Mouse (Mus musculus) thymus, adult 2 months (tissue): Measurements from ENCODE around the gene Lzts2. TPM values are rescaled to one million over a fixed set of nuclear protein-coding genes. Genes with fewer than 3 reads are reported as not detected.
A peak's percentile ranks its signal among the peaks of the same experiment; 100 is the strongest.
"Not testable (repeated sequence)": the region's sequence is repeated elsewhere in the genome, so short reads cannot be mapped to it uniquely, and the experiment has no call there.

ENCODE experiments used
- DNase-seq: peaks from one replicate; pipeline ENCODE4 v3.0.0; 2021
- H3K27ac ChIP-seq: fragments of 200-500 bp; 2 replicates; pipeline ENCODE4 v1.5.1; 2012; ENCODE audit warnings: low read length, control low read depth; ENCODE audit not compliant: control insufficient read depth, insufficient read depth
- H3K27me3 ChIP-seq: fragments of 200-500 bp; 2 replicates; pipeline ENCODE4 v1.6.1; 2012; ENCODE audit warnings: mild to moderate bottlenecking, low read length, moderate library complexity, mixed read lengths; ENCODE audit not compliant: control insufficient read depth, insufficient read depth
- H3K36me3 ChIP-seq: fragments of 200-500 bp; 2 replicates; pipeline ENCODE4 v1.6.1; 2012; ENCODE audit warnings: mild to moderate bottlenecking, low read length, moderate library complexity; ENCODE audit not compliant: control insufficient read depth, insufficient read depth
- H3K4me1 ChIP-seq: fragments of 200-500 bp; replicated peaks from 2 replicates; pipeline ENCODE4 v1.6.1; 2012; ENCODE audit warnings: low read length; ENCODE audit not compliant: control insufficient read depth, insufficient read depth
- H3K4me3 ChIP-seq: fragments of 200-500 bp; 2 replicates; pipeline ENCODE4 v1.5.1; 2012; ENCODE audit warnings: mild to moderate bottlenecking, low read length, control low read depth, moderate library complexity; ENCODE audit not compliant: control insufficient read depth, insufficient read depth
- CTCF ChIP-seq: fragments of 200-500 bp; IDR thresholded peaks from 2 replicates; pipeline ENCODE4 v1.5.1; 2012; ENCODE audit warnings: mild to moderate bottlenecking, control low read depth, low read length, moderate library complexity, borderline replicate concordance; ENCODE audit not compliant: control insufficient read depth, poor library complexity, insufficient read depth; ENCODE audit errors: extremely low read depth
- POLR2A ChIP-seq: fragments of 200-500 bp; IDR thresholded peaks from 2 replicates; pipeline ENCODE4 v1.6.1; 2012; ENCODE audit warnings: mild to moderate bottlenecking, low read length, control low read depth, moderate library complexity; ENCODE audit not compliant: control insufficient read depth, poor library complexity, insufficient read depth; ENCODE audit errors: extremely low read depth
- WGBS: fragments of 180-500 bp; shearing (Covaris S2); methylation state at CpG from one replicate; pipeline ENCODE4 v1.1.7; 2018; 5-methylcytosine and 5-hydroxymethylcytosine counted together
- polyA plus RNA-seq: library from polyadenylated mRNA; depleted of rRNA; stranded (reverse); fragments of >200 nt; gene quantifications from 2 replicates; pipeline ENCODE4 v1.2.3, GENCODE M21; 2012

The Lzts2 gene
- polyA plus RNA-seq, 1 experiment, result 41.2 TPM

GRCm38 (mm10) chr19:45029571-45029970 is 15.4 kb downstream of the Lzts2 start:
- WGBS, result 72% methylated on average over 9 of the region's 9 CpGs
- no peak for DNase-seq
- no peak overlapping the region for H3K4me3 ChIP-seq
- H3K27ac ChIP-seq, result no peak overlapping the region
- TF ChIP-seq CTCF (no peak), POLR2A (no peak)
- H3K36me3 ChIP-seq, result no peaks in the 10 kb centered on the region
- peaks cover 6% of the 10 kb centered on the region; the same call in 1 of the 2 replicates for H3K4me1 ChIP-seq
- H3K27me3 ChIP-seq, result no peaks in the 10 kb centered on the region

- DNase-seq, result peak; percentile 60
- Histone ChIP-seq H3K36me3 (no peaks in the 10 kb centered on the region), H3K4me1 (peaks cover 6% of the 10 kb centered on the region; the same call in 1 of the 2 replicates), H3K27me3 (no peaks in the 10 kb centered on the region), H3K4me3 (no peak overlapping the region), H3K27ac (no peak overlapping the region)
- 30% methylated on average over 8 of the region's 8 CpGs for WGBS
- peak; percentile 95 for TF ChIP-seq CTCF
- TF ChIP-seq POLR2A, result no peak
Measured at GRCm38 (mm10) chr19:45030111-45030510, 15.9 kb downstream of the Lzts2 start.

- 45% methylated on average over 20 of the region's 20 CpGs for WGBS
Measured at GRCm38 (mm10) chr19:45030746-45031693, 16.8 kb downstream of the Lzts2 start.

DNA sequence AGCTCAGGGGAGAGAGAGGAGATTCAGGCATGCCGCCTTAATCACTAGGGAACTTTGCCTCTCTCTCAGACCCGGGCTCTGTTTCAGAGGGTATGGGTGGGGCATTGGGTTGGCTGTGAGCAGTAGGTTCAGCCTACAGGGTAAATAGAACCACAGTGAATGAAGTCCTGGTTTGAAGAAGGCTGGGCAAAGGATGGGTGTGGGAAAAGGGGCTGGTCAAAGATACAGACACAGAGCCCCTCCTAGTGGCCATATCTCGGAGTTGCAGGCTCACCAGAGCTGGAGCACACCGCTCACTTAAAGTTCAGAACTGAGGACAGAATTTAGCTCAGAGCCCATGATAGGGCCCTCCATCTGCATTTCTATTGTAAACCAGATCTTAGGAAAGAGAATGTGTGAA is 17.6 kb downstream of the Lzts2 start:
- DNase-seq, result peak; percentile 70
- Histone ChIP-seq H3K27me3 (no peaks in the 10 kb centered on the region), H3K4me1 (peaks cover 6% of the 10 kb centered on the region; the same call in 1 of the 2 replicates), H3K27ac (no peak overlapping the region), H3K36me3 (no peaks in the 10 kb centered on the region), H3K4me3 (no peak overlapping the region)
- WGBS, result 29% methylated on average over 4 of the region's 4 CpGs
- TF ChIP-seq CTCF (peak; percentile 65; the same call in 1 of the 2 replicates), POLR2A (no peak)

More at GRCm38 (mm10) chr19:45030746-45031693, 16.8 kb downstream of the Lzts2 start:
- no peaks in the 10 kb centered on the region for H3K36me3 ChIP-seq
- no peak overlapping the region for H3K27ac ChIP-seq
- H3K4me1 ChIP-seq, result peaks cover 6% of the 10 kb centered on the region; the same call in 1 of the 2 replicates
- TF ChIP-seq CTCF (peak; percentile 76; the same call in 1 of the 2 replicates), POLR2A (no peak)
- no peaks in the 10 kb centered on the region for H3K27me3 ChIP-seq
- H3K4me3 ChIP-seq, result no peak overlapping the region
- peak; percentile 67 for DNase-seq

DNA sequence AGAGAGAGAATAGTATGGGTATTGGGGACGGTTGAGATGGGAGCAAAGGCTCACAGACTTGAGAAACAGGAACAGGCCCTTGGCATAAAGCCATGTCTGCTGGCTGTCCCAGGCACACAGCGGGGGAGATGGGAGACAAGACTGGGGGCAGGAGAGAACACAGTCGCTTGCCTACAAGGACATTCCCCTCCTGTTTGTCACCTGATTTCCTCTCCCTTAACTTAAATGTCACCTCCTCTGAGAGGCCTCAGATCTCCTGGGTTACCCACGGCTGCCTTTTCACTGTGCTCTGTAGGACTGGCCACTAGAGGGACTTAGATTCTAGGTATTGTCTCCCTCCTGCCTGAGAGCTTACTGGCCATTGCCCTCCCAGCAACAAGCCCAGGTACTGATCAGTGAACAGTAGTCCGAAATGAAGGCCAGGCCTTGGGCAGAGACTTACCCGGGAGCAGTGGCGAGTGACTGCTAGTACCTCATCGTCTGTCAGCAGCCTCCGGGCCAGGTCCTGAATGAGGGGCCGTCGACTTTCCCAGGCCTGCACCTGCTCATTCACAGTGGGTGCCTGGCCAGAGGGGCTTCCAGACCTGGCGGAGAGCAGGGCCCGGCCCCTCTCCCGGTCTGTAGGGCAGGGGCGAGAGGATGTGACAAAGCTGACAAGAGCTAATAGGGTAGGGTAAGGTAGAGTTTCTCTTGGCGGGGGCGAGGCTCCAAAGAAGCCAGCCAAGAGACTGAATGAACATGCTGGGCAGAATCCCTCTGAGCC is 18.5 kb downstream of the Lzts2 start:
- Histone ChIP-seq H3K4me1 (peaks cover 6% of the 10 kb centered on the region; the same call in 1 of the 2 replicates), H3K36me3 (no peaks in the 10 kb centered on the region), H3K27me3 (no peaks in the 10 kb centered on the region), H3K4me3 (no peak overlapping the region), H3K27ac (no peak overlapping the region)
- no peak for DNase-seq
- 61% methylated on average over 17 of the region's 17 CpGs for WGBS
- TF ChIP-seq POLR2A, result no peak
- no peak for TF ChIP-seq CTCF

- TF ChIP-seq POLR2A (no peak), CTCF (peak; percentile 45; the same call in 1 of the 2 replicates)
- 54% methylated on average over 16 of the region's 16 CpGs for WGBS
- peak; percentile 54 for DNase-seq
- H3K4me3 ChIP-seq, result no peak overlapping the region
- H3K36me3 ChIP-seq, result no peaks in the 10 kb centered on the region
- H3K4me1 ChIP-seq, result 0 out of 2 replicates have a peak, but pooled peaks cover 4% of the 10 kb centered on the region
- H3K27ac ChIP-seq, result no peak overlapping the region
- no peaks in the 10 kb centered on the region for H3K27me3 ChIP-seq
Measured at GRCm38 (mm10) chr19:45036867-45037266, 22.7 kb downstream of the Lzts2 start.

GRCm38 (mm10) chr19:45038198-45038597 is 24.0 kb downstream of the Lzts2 start:
- H3K36me3 ChIP-seq, DNase-seq, H3K27ac ChIP-seq, H3K27me3 ChIP-seq, H3K4me1 ChIP-seq, H3K4me3 ChIP-seq: not testable (repeated sequence)
- 90% methylated on average over 7 of the region's 7 CpGs for WGBS
